Mouse (Mus musculus) left cerebral cortex, postnatal 14 days (tissue): ENCODE measurements around the gene Cip2a. TPM values are rescaled to one million over a fixed set of nuclear protein-coding genes. Genes with fewer than 3 reads are reported as not detected.

Experiments used
- total RNA-seq, 2 experiments: library from RNA; stranded (reverse); gene quantifications; 2 replicates each; pipeline ENCODE4 v1.2.3; 2021

Gene Cip2a
- total RNA-seq, 2 experiments from 2014 or later: 3.5 to 4.0 TPM

Other genes starting within 250 kb of the Cip2a start
- gene Trat1, start 222.2 kb upstream of the Cip2a start, total RNA-seq: under 1 TPM; 0.07 to 0.38 TPM
- gene Retnlb, start 177.3 kb upstream of the Cip2a start, total RNA-seq: not detected
- gene Retnla, start 151.6 kb upstream of the Cip2a start, total RNA-seq: 1 to 10 TPM in 1 of 2 experiments, under 1 TPM in 1; 0.66 to 1.6 TPM
- not detected for gene Retnlg, start 121.6 kb upstream of the Cip2a start, total RNA-seq
- 10 to 100 TPM; 75.4 to 79.7 TPM for gene Dzip3, start within 50 bp of the Cip2a start, total RNA-seq
- gene Myh15, start 63.3 kb downstream of the Cip2a start, total RNA-seq: under 1 TPM; 0.47 to 0.53 TPM